Mouse (Mus musculus) kidney, embryonic 16.5 days (tissue): ENCODE data around the gene Gm4201. TPM values are rescaled to one million over a fixed set of nuclear protein-coding genes. Genes with fewer than 3 reads are reported as not detected.
"Not testable (repeated sequence)": the region's sequence is repeated elsewhere in the genome, so short reads cannot be mapped to it uniquely, and the experiment has no call there.

Experiments used
- ATAC-seq: fragments of 200-750 bp; cut with Nextera tagmentation; 2 replicates; pipeline ENCODE4 v1.8.0; 2017; ENCODE audit warnings: moderate TSS enrichment; ENCODE audit not compliant: low FRiP score, low TSS enrichment
- H3K27ac ChIP-seq: fragments of 300-500 bp; sonication (generic); 2 replicates; pipeline ENCODE4 v1.5.1; 2014; ENCODE audit warnings: low read length
- H3K27me3 ChIP-seq: fragments of 300-500 bp; sonication (generic); 2 replicates; pipeline ENCODE4 v1.6.1; 2014; ENCODE audit warnings: low read length, control low read depth, mixed read lengths; ENCODE audit not compliant: insufficient read depth
- H3K36me3 ChIP-seq: fragments of 300-500 bp; sonication (generic); 2 replicates; pipeline ENCODE4 v1.6.1; 2014; ENCODE audit warnings: low read length, control low read depth, mixed read lengths; ENCODE audit not compliant: insufficient read depth
- H3K4me1 ChIP-seq: fragments of 300-500 bp; sonication (generic); 2 replicates; pipeline ENCODE4 v1.6.1; 2014; ENCODE audit warnings: low read length, control low read depth, mixed read lengths; ENCODE audit not compliant: insufficient read depth
- H3K4me2 ChIP-seq: fragments of 300-500 bp; sonication (generic); replicated peaks from 2 replicates; pipeline ENCODE4 v1.6.1; 2014; ENCODE audit warnings: low read depth, low read length
- H3K4me3 ChIP-seq: fragments of 300-500 bp; sonication (generic); 2 replicates; pipeline ENCODE4 v1.5.1; 2014; ENCODE audit warnings: mild to moderate bottlenecking, low read length
- H3K9ac ChIP-seq: fragments of 300-500 bp; sonication (generic); replicated peaks from 2 replicates; pipeline ENCODE4 v1.6.1; 2014; ENCODE audit warnings: low read length
- H3K9me3 ChIP-seq: fragments of 300-500 bp; sonication (generic); 2 replicates; pipeline ENCODE4 v1.6.1; 2016; ENCODE audit warnings: low read length, control low read depth
- WGBS: fragments of 180-500 bp; shearing (Covaris S2); extraction: QIAGEN DNeasy Blood & Tissue Kit; methylation state at CpG from one replicate; pipeline ENCODE4 v1.1.7; 2014; 5-methylcytosine and 5-hydroxymethylcytosine counted together
- polyA plus RNA-seq: library from polyadenylated mRNA; unstranded; fragments of >200 nt; fragmentation: Nextera tagmentation; extraction: Ambion mirVana; gene quantifications from 2 replicates; pipeline ENCODE4 v1.2.1, GENCODE M21; 2015

Gene Gm4201
- not detected in 2 replicates for polyA plus RNA-seq

DNA sequence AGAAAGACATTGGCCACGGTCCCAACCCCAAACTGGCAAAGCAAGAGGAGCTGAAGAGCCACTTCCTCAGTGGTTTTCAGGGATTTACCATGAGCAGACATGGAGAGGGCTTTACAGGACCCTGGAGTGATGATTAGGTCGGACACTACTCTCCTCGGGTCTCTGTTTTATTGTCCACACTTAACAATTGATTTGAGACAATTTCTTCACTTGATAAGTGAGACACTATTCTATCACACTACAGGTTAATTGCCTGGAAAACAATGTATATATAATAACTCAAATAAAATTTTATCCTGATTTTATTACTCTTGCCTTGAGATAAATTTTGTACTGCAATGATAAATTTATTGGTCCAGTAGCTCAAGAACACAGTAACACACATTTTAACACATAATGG, at the start of gene Gm4201:
TSS of gene Gm4201 (minus strand) at position 101 of the 400 bp plus-strand sequence.
- not testable (repeated sequence) for H3K4me3 ChIP-seq, H3K4me1 ChIP-seq, H3K4me2 ChIP-seq, ATAC-seq, H3K36me3 ChIP-seq, H3K27ac ChIP-seq, H3K9me3 ChIP-seq, H3K9ac ChIP-seq, H3K27me3 ChIP-seq
- WGBS = no CpG with 5 or more reads among the region's 3 CpGs

DNA sequence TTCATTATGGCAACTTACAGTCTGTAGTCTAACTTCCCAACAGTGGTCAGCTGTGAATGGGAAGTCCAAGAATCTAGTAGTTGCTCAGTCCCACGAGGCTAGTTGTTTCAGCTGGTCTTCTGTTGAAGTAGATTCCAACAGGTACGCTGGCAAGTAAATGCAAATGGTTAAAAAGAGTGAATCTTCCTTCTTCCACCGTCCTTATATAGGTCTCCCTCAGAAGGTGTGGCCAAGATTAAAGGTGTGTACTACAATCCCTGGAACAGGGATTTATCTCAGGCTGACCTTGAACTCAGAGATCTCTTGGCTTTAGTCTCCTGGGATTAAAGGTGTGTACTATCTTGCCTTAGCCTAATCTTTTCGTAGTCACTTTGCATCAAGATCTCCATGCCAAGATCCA, 22.9 kb upstream of the Gm4201 start, which contains the start of gene Gm4565:
TSS of gene Gm4565 (minus strand) at position 101 of the 400 bp plus-strand sequence.
- H3K4me3 ChIP-seq, H3K9ac ChIP-seq, ATAC-seq, H3K27me3 ChIP-seq, H3K9me3 ChIP-seq, H3K4me2 ChIP-seq, H3K36me3 ChIP-seq, H3K4me1 ChIP-seq, H3K27ac ChIP-seq: not testable (repeated sequence)
- WGBS = 71% methylated on average over 2 of the region's 4 CpGs

- not testable (repeated sequence) for H3K27me3 ChIP-seq, H3K27ac ChIP-seq, H3K4me3 ChIP-seq, H3K4me1 ChIP-seq, ATAC-seq, H3K9ac ChIP-seq, H3K36me3 ChIP-seq, H3K9me3 ChIP-seq, H3K4me2 ChIP-seq
- no CpG with 5 or more reads among the region's 1 CpGs for WGBS
Measured at GRCm38 (mm10) chr7:22534787-22535186, 30.4 kb downstream of the Gm4201 start, which contains the start of gene Gm8677. TSS of gene Gm8677 (minus strand) at chr7:22534887.

GRCm38 (mm10) chr7:22522667-22523066, 42.5 kb downstream of the Gm4201 start, which contains the start of gene Vmn1r152:
TSS of gene Vmn1r152 (plus strand) at chr7:22522967.
- not testable (repeated sequence) for H3K27ac ChIP-seq, H3K9ac ChIP-seq, H3K4me1 ChIP-seq, H3K4me2 ChIP-seq, H3K36me3 ChIP-seq, H3K4me3 ChIP-seq, H3K9me3 ChIP-seq, H3K27me3 ChIP-seq, ATAC-seq
- no CpG with 5 or more reads among the region's 3 CpGs for WGBS

Other genes with a start within 250 kb of the Gm4201 start
- not detected in 2 replicates for gene Gm4187, start 235.6 kb downstream of the Gm4201 start, polyA plus RNA-seq
- not detected in 2 replicates for gene Gm8660, start 194.3 kb downstream of the Gm4201 start, polyA plus RNA-seq
- not detected in 2 replicates for gene Vmn1r148, start 151.8 kb downstream of the Gm4201 start, polyA plus RNA-seq
- not detected in 2 replicates for gene Vmn1r149, start 127.1 kb downstream of the Gm4201 start, polyA plus RNA-seq
- gene Gm10665, start 101.3 kb downstream of the Gm4201 start, polyA plus RNA-seq = not detected in 2 replicates
- gene Vmn1r151, start 65.7 kb downstream of the Gm4201 start, polyA plus RNA-seq = not detected in 2 replicates
- gene Vmn1r152, start 42.4 kb downstream of the Gm4201 start, polyA plus RNA-seq = not detected in 2 replicates
- not detected in 2 replicates for gene Gm8677, start 30.5 kb downstream of the Gm4201 start, polyA plus RNA-seq
- gene Gm4565, start 22.8 kb upstream of the Gm4201 start, polyA plus RNA-seq = not detected in 2 replicates
- gene Vmn1r155, start 92.7 kb upstream of the Gm4201 start, polyA plus RNA-seq = not detected in 2 replicates
- gene Gm8693, start 127.0 kb upstream of the Gm4201 start, polyA plus RNA-seq = not detected in 2 replicates
- gene Gm4567, start 154.4 kb upstream of the Gm4201 start, polyA plus RNA-seq = not detected in 2 replicates
- gene Vmn1r157, start 196.4 kb upstream of the Gm4201 start, polyA plus RNA-seq = not detected in 2 replicates
- not detected in 2 replicates for gene Vmn1r158, start 225.4 kb upstream of the Gm4201 start, polyA plus RNA-seq